Mouse (Mus musculus) stomach, postnatal 0 days (tissue): ENCODE data around the gene Srarp. TPM values are rescaled to one million over a fixed set of nuclear protein-coding genes. Genes with fewer than 3 reads are reported as not detected.

Experiments used
- ATAC-seq: fragments of 200-750 bp; cut with Nextera tagmentation; 2 replicates; pipeline ENCODE4 v1.8.0; 2017; ENCODE audit not compliant: low FRiP score, low TSS enrichment
- DNase-seq: peaks from one replicate; pipeline ENCODE4 v3.0.0-alpha.2; 2016; ENCODE audit warnings: low spot score
- H3K27ac ChIP-seq: fragments of 300-500 bp; sonication (generic); replicated peaks from 2 replicates; pipeline ENCODE4 v1.5.1; 2014; ENCODE audit warnings: mild to moderate bottlenecking, control low read depth
- H3K27me3 ChIP-seq: fragments of 300-500 bp; sonication (generic); 2 replicates; pipeline ENCODE4 v1.6.1; 2014; ENCODE audit warnings: low read length; ENCODE audit not compliant: control insufficient read depth, insufficient read depth
- H3K36me3 ChIP-seq: fragments of 300-500 bp; sonication (generic); 2 replicates; pipeline ENCODE4 v1.6.1; 2014; ENCODE audit warnings: low read length, mixed read lengths; ENCODE audit not compliant: control insufficient read depth, insufficient read depth
- H3K4me1 ChIP-seq: fragments of 300-500 bp; sonication (generic); replicated peaks from 2 replicates; pipeline ENCODE4 v1.6.1; 2014; ENCODE audit warnings: antibody characterized with exemption; ENCODE audit not compliant: control insufficient read depth, insufficient read depth
- H3K4me2 ChIP-seq: fragments of 300-500 bp; sonication (generic); replicated peaks from 2 replicates; pipeline ENCODE4 v1.6.1; 2014; ENCODE audit warnings: low read depth, mild to moderate bottlenecking, control low read depth, moderate library complexity
- H3K4me3 ChIP-seq: fragments of 300-500 bp; sonication (generic); 2 replicates; pipeline ENCODE4 v1.5.1; 2014; ENCODE audit warnings: low read depth, low read length, control low read depth
- H3K9ac ChIP-seq: fragments of 300-500 bp; sonication (generic); 2 replicates; pipeline ENCODE4 v1.6.1; 2014; ENCODE audit warnings: mild to moderate bottlenecking, low read length, control low read depth, mixed read lengths
- H3K9me3 ChIP-seq: fragments of 300-500 bp; sonication (generic); 2 replicates; pipeline ENCODE4 v1.6.1; 2016; ENCODE audit warnings: low read length; ENCODE audit not compliant: control insufficient read depth
- CTCF ChIP-seq: IDR thresholded peaks from 2 replicates; pipeline ENCODE4 v1.5.1; 2016; ENCODE audit warnings: antibody characterized with exemption, low read depth, mild to moderate bottlenecking, moderate library complexity
- EP300 ChIP-seq: optimal IDR thresholded peaks from 2 replicates; pipeline ENCODE3; 2016; ENCODE audit warnings: antibody characterized with exemption
- WGBS: fragments of 180-500 bp; shearing (Covaris S2); extraction: QIAGEN DNeasy Blood & Tissue Kit; methylation state at CpG from one replicate; pipeline ENCODE4 v1.1.7; 2014; 5-methylcytosine and 5-hydroxymethylcytosine counted together
- polyA plus RNA-seq: library from polyadenylated mRNA; unstranded; fragments of >200 nt; fragmentation: Nextera tagmentation; extraction: Ambion mirVana; gene quantifications from 2 replicates; pipeline ENCODE4 v1.2.1, GENCODE M21; 2015

The Srarp gene
- polyA plus RNA-seq, 1 experiment from 2014 or later, result not detected

GRCm38 (mm10) chr4:141425484-141426479 lies 10.1 kb downstream of the Srarp start:
- DNase-seq (peak; percentile 70), ATAC-seq (peak; percentile 68)
- Histone ChIP-seq H3K4me3 (peak overlapping the region; percentile 43), H3K27me3 (no peaks in the 10 kb centered on the region), H3K27ac (peak overlapping the region; percentile 89), H3K4me1 (peaks cover 5% of the 10 kb centered on the region; the same call in 1 of the 2 replicates), H3K9ac (peak overlapping the region; percentile 58), H3K36me3 (no peaks in the 10 kb centered on the region), H3K4me2 (peak overlapping the region; percentile 81), H3K9me3 (no peaks in the 10 kb centered on the region)
- WGBS, result 2% methylated on average over 35 of the region's 36 CpGs
- TF ChIP-seq CTCF (no peak), EP300 (no peak)

GRCm38 (mm10) chr4:141423691-141424431 lies 12.0 kb downstream of the Srarp start:
- Histone ChIP-seq H3K4me2 (no peak overlapping the region), H3K9ac (peak overlapping the region; percentile 13; the same call in 1 of the 2 replicates), H3K27ac (no peak overlapping the region), H3K36me3 (no peaks in the 10 kb centered on the region), H3K9me3 (no peaks in the 10 kb centered on the region), H3K4me1 (peaks cover 6% of the 10 kb centered on the region; the same call in 1 of the 2 replicates), H3K27me3 (no peaks in the 10 kb centered on the region), H3K4me3 (no peak overlapping the region)
- 90% methylated on average over 13 of the region's 13 CpGs for WGBS
- ATAC-seq, result no peak
- TF ChIP-seq EP300, result no peak
- no peak for TF ChIP-seq CTCF
- DNase-seq, result peak; percentile 12

- H3K27ac ChIP-seq, result no peak overlapping the region
- ATAC-seq, result no peak
- no peaks in the 10 kb centered on the region for H3K9me3 ChIP-seq
- DNase-seq, result peak; percentile 13
- peaks cover 6% of the 10 kb centered on the region; the same call in 1 of the 2 replicates for H3K4me1 ChIP-seq
- no peaks in the 10 kb centered on the region for H3K27me3 ChIP-seq
- WGBS, result 71% methylated on average over 5 of the region's 5 CpGs
- peak overlapping the region; percentile 55; the same call in 1 of the 2 replicates for H3K4me2 ChIP-seq
- H3K9ac ChIP-seq, result peak overlapping the region; percentile 13; the same call in 1 of the 2 replicates
- H3K4me3 ChIP-seq, result no peak overlapping the region
- H3K36me3 ChIP-seq, result no peaks in the 10 kb centered on the region
- no peak for TF ChIP-seq CTCF
- no peak for TF ChIP-seq EP300
These were observed 12.6 kb downstream of the Srarp start for GRCm38 (mm10) chr4:141423288-141423687.

- Histone ChIP-seq H3K36me3 (no peaks in the 10 kb centered on the region), H3K4me1 (peaks cover 6% of the 10 kb centered on the region; the same call in 1 of the 2 replicates), H3K9ac (no peak overlapping the region), H3K4me2 (peak overlapping the region; percentile 55), H3K9me3 (no peaks in the 10 kb centered on the region), H3K27me3 (no peaks in the 10 kb centered on the region), H3K27ac (no peak overlapping the region), H3K4me3 (peak overlapping the region; percentile 27; the same call in 1 of the 2 replicates)
- ATAC-seq (no peak), DNase-seq (no peak)
- WGBS, result 72% methylated on average over 5 of the region's 5 CpGs
- no peak for TF ChIP-seq EP300
- TF ChIP-seq CTCF, result no peak
These were observed 13.1 kb downstream of the Srarp start for GRCm38 (mm10) chr4:141422841-141423240.

- no peaks in the 10 kb centered on the region for H3K9me3 ChIP-seq
- peak overlapping the region; percentile 69 for H3K9ac ChIP-seq
- no peaks in the 10 kb centered on the region for H3K27me3 ChIP-seq
- peak overlapping the region; percentile 27 for H3K4me3 ChIP-seq
- H3K4me1 ChIP-seq, result peaks cover 4% of the 10 kb centered on the region; the same call in 1 of the 2 replicates
- TF ChIP-seq EP300 (no peak), CTCF (peak; percentile 26)
- WGBS, result 35% methylated on average over 13 of the region's 14 CpGs
- peak overlapping the region; percentile 55 for H3K4me2 ChIP-seq
- no peaks in the 10 kb centered on the region for H3K36me3 ChIP-seq
- ATAC-seq, result peak; percentile 39
- peak overlapping the region; percentile 74 for H3K27ac ChIP-seq
- peak; percentile 52 for DNase-seq
These were observed 14.5 kb downstream of the Srarp start for GRCm38 (mm10) chr4:141421423-141421822.
